Mouse (Mus musculus): ENCODE results near the gene Iltifb.
"Not testable (repeated sequence)": the region's sequence is repeated elsewhere in the genome, so short reads cannot be mapped to it uniquely, and the experiment has no call there.

The Iltifb gene

DNA sequence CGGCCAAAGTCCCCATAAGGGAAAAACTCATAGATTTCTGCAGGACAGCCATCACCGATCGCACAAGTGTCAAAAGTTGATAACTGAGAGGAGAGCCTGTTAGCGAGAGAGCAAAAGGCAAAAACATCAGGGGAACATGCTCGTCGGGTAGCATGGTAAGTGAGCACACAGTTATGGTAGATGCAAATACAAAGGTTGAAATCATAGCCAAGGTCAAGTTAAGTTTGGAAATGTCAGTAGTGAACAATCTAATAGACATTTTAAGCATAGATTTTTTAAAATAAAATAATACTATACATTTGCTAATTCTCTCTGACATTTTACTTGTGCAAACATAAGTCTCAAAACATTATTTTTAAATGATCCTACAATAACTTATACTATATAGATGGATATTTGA lies at the start of gene Iltifb:
Gene Iltifb (minus strand): TSS at position 101 of the 400 bp plus-strand sequence.
- no peak for DNase-seq (ENCODE audit: inconsistent age in 2 of 2, low spot score in 1 of 2)

DNA sequence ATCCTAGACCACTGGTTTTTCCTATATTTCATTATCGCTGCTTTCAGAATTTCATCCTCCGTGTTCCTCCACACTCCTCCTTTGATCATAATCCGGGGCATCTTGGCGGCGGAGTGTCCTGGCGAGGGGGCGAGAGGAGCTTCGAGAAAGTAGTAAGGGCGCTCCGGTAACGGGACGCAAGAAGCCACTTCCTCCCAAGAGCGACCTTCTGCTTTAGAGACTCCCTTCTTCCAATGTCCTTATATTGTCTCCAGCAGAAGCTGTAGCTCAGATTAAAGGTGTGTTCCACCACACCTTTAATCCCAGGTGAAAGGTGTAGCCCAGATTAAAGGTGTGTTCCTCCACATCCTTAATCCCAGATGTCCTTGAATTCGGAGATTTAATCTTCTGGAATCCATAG lies 48.3 kb upstream of the Iltifb start, which contains the start of gene Gm9046:
Gene Gm9046 (minus strand): TSS at position 101 of the 400 bp plus-strand sequence.
- not testable (repeated sequence) for DNase-seq (ENCODE audit: inconsistent age in 2 of 2, low spot score in 1 of 2)

DNA sequence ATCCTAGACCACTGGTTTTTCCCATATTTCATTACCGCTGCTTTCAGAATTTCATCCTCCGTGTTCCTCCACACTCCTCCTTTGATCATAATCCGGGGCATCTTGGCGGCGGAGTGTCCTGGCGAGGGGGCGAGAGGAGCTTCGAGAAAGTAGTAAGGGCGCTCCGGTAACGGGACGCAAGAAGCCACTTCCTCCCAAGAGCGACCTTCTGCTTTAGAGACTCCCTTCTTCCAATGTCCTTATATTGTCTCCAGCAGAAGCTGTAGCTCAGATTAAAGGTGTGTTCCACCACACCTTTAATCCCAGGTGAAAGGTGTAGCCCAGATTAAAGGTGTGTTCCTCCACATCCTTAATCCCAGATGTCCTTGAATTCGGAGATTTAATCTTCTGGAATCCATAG lies 42.9 kb upstream of the Iltifb start, which contains the start of gene Gm9045:
Gene Gm9045 (minus strand): TSS at position 101 of the 400 bp plus-strand sequence.
- not testable (repeated sequence) for DNase-seq (ENCODE audit: inconsistent age in 2 of 2, low spot score in 1 of 2)

DNA sequence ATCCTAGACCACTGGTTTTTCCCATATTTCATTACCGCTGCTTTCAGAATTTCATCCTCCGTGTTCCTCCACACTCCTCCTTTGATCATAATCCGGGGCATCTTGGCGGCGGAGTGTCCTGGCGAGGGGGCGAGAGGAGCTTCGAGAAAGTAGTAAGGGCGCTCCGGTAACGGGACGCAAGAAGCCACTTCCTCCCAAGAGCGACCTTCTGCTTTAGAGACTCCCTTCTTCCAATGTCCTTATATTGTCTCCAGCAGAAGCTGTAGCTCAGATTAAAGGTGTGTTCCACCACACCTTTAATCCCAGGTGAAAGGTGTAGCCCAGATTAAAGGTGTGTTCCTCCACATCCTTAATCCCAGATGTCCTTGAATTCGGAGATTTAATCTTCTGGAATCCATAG lies 37.5 kb upstream of the Iltifb start, which contains the start of gene Gm9044:
Gene Gm9044 (minus strand): TSS at position 101 of the 400 bp plus-strand sequence.
- not testable (repeated sequence) for DNase-seq (ENCODE audit: inconsistent age in 2 of 2, low spot score in 1 of 2)

DNA sequence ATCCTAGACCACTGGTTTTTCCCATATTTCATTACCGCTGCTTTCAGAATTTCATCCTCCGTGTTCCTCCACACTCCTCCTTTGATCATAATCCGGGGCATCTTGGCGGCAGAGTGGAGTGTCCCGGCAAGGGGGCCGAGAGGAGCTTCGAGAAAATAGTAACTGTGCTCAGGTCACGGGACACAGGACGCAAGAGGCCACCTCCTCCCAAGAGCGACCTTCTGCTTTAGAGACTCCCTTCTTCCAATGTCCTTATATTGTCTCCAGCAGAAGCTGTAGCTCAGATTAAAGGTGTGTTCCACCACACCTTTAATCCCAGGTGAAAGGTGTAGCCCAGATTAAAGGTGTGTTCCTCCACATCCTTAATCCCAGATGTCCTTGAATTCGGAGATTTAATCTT lies 32.0 kb upstream of the Iltifb start, which contains the start of gene Gm9040:
Gene Gm9040 (minus strand): TSS at position 101 of the 400 bp plus-strand sequence.
- DNase-seq (ENCODE audit: inconsistent age in 2 of 2, low spot score in 1 of 2) = not testable (repeated sequence)

DNA sequence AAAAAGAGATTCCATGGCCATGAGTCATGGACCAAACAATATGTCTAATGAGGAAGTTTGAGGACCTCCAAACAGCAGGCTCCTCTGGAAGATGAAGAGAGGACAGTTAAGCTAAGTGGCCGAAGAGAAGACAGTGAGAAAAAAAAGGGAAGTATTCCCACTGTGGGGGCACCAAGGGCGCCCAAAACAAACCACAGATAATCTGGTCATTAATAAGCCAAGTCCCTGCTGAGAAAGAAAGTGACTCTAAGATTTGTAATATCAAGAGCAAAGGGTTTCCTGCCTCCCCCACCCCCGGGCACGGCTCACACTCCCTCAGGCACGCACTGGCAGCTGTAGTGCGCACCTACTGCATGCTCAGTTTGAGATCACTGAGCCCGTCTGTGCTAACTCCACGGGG lies 24.2 kb upstream of the Iltifb start:
- DNase-seq (ENCODE audit: inconsistent age in 2 of 2, low spot score in 1 of 2) = no peak

DNA sequence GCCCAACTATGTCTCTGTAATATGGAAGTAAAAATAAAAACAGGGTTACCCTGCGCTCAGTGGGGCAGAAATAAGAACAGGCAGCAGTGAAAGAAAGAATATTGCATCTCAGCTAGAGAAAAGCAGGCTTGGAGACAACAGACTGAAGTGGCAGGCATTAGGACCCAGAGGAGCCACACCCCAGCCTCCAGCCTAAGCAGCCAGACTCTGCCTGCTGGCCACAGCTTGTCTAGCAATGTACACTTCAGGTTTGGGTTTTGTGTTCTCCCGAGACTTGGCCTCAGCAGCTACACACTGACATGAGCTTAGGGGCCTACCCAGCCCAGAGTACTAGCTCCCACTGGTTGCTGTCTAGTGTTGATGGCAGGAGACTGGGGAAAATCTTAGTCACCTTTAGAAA lies 7.3 kb upstream of the Iltifb start:
- not testable (repeated sequence) for DNase-seq (ENCODE audit: inconsistent age in 2 of 2, low spot score in 1 of 2)

DNA sequence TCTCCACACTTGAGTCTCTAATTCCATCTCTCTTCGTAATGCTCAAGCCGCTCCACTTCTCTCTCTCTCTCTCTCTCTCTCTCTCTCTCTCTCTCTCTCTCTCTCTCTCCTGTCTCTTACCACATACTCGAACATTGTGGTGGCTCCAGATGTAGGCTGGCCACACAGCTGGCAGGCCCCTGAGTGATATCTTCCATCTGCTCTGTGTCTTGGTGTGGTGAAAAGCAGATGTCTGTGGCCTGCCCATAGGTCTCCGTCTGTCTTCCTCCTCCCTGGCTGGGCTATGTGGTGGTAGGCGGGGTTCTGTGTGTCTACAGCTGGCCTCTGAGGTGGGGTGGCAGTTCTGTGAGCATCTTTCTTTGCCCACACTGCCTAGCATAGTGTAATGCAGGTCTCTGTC lies 11.8 kb downstream of the Iltifb start:
- DNase-seq (ENCODE audit: inconsistent age in 2 of 2, low spot score in 1 of 2) = not testable (repeated sequence)

DNA sequence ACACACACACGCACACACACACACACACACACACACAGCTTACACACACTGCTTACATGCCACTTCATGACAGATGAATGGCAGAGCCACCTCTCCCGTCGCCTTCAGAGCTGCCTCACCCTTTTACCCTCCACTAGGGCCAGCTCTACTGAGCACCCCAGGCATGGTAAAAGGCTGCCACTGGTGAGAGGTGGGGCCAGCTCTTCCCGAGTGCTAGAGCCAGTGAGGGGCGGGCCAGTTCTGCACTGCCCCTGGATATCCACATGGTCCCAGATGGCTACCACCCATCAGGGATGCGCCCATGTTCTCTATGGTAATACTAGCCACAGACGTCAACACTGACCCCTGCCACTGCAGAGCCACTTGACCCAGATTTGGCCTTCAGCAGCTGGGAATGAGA lies 12.3 kb downstream of the Iltifb start:
- not testable (repeated sequence) for DNase-seq (ENCODE audit: inconsistent age in 2 of 2, low spot score in 1 of 2)

DNA sequence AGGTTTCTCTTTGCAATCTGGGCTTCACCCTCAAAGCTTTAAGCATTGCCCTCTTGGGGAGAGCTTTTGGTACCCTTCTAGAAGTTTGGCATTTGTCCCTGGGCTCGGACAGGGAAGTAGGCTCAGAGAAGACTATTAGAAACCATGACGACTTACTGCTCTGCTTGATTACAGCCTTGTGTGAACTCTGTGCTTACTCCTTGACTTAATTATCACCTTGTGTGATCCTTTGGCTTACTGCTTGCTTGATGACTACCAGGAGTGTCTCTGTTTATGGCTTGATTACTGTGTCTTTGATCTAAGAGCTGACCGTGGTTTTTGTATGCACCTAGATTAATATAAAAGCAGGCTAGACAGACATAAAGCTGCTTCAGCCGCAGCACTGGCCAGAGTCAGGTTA lies 16.8 kb downstream of the Iltifb start:
- DNase-seq (ENCODE audit: inconsistent age in 2 of 2, low spot score in 1 of 2) = not testable (repeated sequence)

DNA sequence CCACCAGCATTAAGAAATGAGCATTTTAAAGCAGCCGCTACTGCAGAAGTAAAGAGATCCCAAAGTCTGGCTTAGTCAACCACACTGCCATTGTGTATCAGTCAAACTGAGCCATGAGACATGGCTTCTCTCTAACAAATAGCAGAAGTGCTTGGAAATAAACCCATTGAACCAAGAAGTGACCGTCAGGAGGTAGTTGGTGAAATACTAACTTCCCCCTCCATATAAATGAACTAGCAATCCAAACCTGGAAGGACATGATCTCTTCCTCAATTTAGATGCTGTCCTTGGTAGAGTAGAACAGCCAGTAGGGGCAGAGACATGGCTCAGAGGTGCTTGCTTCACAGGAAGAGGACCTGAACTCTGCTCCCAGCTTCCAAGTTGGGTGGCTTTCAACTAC lies 23.4 kb downstream of the Iltifb start:
- not testable (repeated sequence) for DNase-seq (ENCODE audit: inconsistent age in 2 of 2, low spot score in 1 of 2)

DNA sequence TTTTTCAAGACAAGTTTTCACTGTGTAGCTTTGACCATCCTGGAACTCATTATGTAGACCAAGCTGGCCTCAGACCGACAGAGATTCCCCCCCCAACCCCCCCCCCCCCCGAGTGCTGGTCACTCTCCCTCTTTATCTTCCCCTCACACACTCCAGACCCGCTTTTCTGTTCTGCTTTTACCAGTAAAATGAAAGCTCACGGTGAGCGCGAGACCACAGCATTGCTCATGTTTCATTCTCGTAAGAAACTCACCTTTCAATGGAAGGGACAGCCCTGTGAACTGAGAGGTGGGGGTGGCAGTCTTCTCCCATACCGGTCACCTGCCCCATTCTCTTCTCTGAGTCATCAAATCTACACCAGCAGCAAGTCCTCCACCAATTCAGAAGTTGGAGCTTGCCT lies 26.0 kb downstream of the Iltifb start:
- not testable (repeated sequence) for DNase-seq (ENCODE audit: inconsistent age in 2 of 2, low spot score in 1 of 2)

DNA sequence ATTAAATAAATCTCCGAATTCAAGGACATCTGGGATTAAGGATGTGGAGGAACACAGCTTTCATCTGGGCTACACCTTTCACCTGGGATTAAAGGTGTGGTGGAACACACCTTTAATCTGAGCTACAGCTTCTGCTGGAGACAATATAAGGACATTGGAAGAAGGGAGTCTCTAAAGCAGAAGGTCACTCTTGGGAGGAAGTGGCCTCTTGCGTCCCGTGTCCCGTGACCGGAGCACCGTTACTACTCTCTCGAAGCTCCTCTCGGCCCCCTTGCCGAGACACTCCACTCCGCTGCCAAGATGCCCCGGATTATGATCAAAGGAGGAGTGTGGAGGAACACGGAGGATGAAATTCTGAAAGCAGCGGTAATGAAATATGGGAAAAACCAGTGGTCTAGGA lies 36.5 kb downstream of the Iltifb start, which contains the start of gene Gm32802:
Gene Gm32802 (plus strand): TSS at position 301 of the 400 bp plus-strand sequence.
- not testable (repeated sequence) for DNase-seq (ENCODE audit: inconsistent age in 2 of 2, low spot score in 1 of 2)

DNA sequence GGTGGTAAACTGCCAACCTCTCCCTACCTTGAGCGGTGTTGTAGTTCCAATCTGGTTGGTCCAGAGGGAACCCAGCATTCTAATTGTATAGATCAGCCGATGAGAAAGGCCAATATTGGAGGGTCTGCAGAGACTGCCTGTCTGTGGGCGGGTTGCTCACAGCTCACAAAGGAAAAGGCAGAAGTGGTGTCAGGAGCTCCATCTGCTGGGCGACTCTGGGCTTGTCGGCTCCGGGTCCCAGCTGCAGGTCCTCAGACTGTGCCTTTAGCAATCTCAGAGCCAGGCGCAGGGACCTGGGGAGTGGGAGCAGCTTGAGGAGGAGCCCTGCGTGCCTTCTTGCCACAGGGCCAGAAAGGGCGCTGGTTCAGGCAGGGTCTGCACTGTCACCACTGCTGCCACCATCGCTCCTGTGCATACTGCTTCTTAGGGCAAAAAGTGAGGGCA lies 44.0 kb downstream of the Iltifb start:
- DNase-seq (ENCODE audit: inconsistent age in 2 of 2, low spot score in 1 of 2) = peak; percentile 15 to 54

DNA sequence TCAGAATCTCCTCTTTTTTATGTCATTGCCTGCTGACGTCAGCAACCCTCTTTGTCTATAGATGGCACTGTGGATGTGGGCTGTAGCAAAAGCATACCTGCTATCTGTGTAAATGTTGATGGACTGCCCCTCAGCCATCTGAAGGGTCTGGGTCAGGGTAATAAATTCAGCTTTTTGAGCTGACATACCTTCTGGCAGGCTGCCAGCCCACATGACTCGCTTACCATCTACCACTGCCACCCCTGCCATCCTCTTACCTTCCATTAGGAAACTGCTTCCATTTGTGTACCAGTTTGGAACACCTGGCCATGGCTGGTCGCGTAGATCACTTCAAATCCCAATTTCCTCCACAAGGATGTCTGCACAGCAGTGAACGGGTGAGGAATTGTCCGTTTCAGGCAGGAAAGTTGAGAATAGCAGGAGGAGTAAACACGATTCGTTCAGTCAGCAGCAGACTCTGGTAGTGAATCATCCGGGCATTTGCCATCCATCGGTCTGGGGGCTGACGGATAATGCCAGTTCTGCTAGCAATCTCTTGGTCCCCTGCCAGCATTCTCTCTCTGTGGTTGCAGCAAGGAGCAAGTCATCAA lies 45.7 kb downstream of the Iltifb start:
- DNase-seq (ENCODE audit: inconsistent age in 2 of 2, low spot score in 1 of 2) = peak; percentile 29 to 70

DNA sequence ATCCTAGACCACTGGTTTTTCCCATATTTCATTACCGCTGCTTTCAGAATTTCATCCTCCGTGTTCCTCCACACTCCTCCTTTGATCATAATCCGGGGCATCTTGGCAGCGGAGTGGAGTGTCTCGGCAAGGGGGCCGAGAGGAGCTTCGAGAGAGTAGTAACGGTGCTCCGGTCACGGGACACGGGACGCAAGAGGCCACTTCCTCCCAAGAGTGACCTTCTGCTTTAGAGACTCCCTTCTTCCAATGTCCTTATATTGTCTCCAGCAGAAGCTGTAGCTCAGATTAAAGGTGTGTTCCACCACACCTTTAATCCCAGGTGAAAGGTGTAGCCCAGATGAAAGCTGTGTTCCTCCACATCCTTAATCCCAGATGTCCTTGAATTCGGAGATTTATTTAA lies 54.2 kb downstream of the Iltifb start, which contains the start of gene Gm32717:
Gene Gm32717 (minus strand): TSS at position 101 of the 400 bp plus-strand sequence.
- not testable (repeated sequence) for DNase-seq (ENCODE audit: inconsistent age in 2 of 2, low spot score in 1 of 2)

Measured in adrenal gland, adult (tissue).